In the genomic region with DNA sequence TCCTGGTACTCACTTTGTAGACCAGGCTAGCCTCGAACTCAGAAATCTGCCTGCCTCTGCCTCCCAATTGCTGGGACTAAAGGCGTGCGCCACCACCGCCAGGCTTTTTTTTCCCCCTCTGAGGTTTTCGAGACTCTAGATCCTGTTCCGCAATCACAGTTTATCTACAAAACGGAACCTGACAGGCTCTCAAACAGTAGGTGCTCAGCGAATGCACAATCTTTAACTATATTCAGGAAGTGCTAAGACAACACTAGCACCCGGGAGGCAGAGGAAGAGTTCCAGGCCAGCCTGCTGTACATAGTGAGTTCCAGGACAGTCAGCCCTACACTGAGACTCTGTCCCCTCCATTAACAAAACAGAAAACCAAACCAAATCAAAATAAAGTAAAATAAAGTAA, we compare ENCODE assay signal across 8 mouse cellular contexts. TPM values are rescaled to one million over a fixed set of nuclear protein-coding genes. Genes with fewer than 3 reads are reported as not detected.
DNase-seq lines count a peak whose midpoint lies in the region; TF ChIP-seq lines count a peak whose summit lies in the region.
"Had no signal": no experiment of that assay in that cellular context is flagged by ENCODE, and none has a peak within 500 bp of the region (broad histone marks: within the 10 kb centered on the region; RNA-seq: fewer than 3 reads in every experiment).

No protein-coding gene starts in this region.

- H3K27ac ChIP-seq in embryonic facial prominence, embryonic 10.5 days (replicated peaks), result no peak overlapping the region

- 41% methylated on average over 9 of the region's 9 CpGs for whole genome bisulfite sequencing in lung, adult 2 months
- 80% methylated on average over 9 of the region's 9 CpGs for WGBS in embryonic facial prominence, embryonic 10.5 days

- no peaks in the 10 kb centered on the region for H3K9me3 ChIP-seq in embryonic facial prominence, embryonic 10.5 days

- TF ChIP-seq CTCF in lung, adult 2 months (IDR thresholded peaks at IDR 0.05; ENCODE audit: insufficient read depth, low read length), result no peak

- peaks cover 30% of the 10 kb centered on the region for H3K36me3 ChIP-seq in embryonic facial prominence, embryonic 10.5 days (replicated peaks)

- DNase-seq in lung, adult 2 months, result peak; percentile 12
- DNase-seq in lung, postnatal 25 days (ENCODE audit: low spot score), result no peak
- DNase-seq in embryonic facial prominence, embryonic 10.5 days (ENCODE audit: low spot score), result no peak
- DNase-seq in induced T-regulatory cell, adult 2 months (ENCODE audit: low read depth), result peak; percentile 59
- peak; percentile 68 for DNase-seq in naive thymus-derived CD4-positive, alpha-beta T cell, adult 2 months (ENCODE audit: low read depth)
- no peak for DNase-seq in gastrocnemius, postnatal 25 days
- DNase-seq in cerebellum, adult 11 months, result no peak
- DNase-seq: gastrocnemius, postnatal 14 days had no signal

- peaks cover 17% of the 10 kb centered on the region for H3K27me3 ChIP-seq in embryonic facial prominence, embryonic 10.5 days (replicated peaks; ENCODE audit: low read depth, poor library complexity, severe bottlenecking)

- TF ChIP-seq POLR2A in lung, adult 2 months (IDR thresholded peaks at IDR 0.05; ENCODE audit: borderline replicate concordance, extremely low read depth, low read depth, low read length), result no peak

- H3K4me3 ChIP-seq in lung, adult 2 months (replicated peaks; ENCODE audit: extremely low read depth, low read depth, low read length), result no peak overlapping the region
- peak overlapping the region; percentile 61 for H3K4me3 ChIP-seq in embryonic facial prominence, embryonic 10.5 days

- peaks cover 17% of the 10 kb centered on the region for H3K4me1 ChIP-seq in lung, adult 2 months (ENCODE audit: control insufficient read depth, insufficient read depth, low read length)
- peaks cover 49% of the 10 kb centered on the region for H3K4me1 ChIP-seq in embryonic facial prominence, embryonic 10.5 days

RNA-seq across cellular contexts. Expression of a gene that starts 4.6 kb away (rescaled TPM):
- 61.6 and 80.0 TPM in 2 replicates for polyA plus RNA-seq in lung, adult 2 months (2012; rRNA removed)
- polyA plus RNA-seq in embryonic facial prominence, embryonic 10.5 days (2016; fragmentation: Nextera tagmentation; extraction: Ambion mirVana), result 28.2 and 34.5 TPM in 2 replicates
- total RNA-seq in gastrocnemius, postnatal 25 days (2021), result 10 to 100 TPM; 19.6 to 25.6 TPM

RNA-seq across cellular contexts. Expression of a gene that starts 10.8 kb away (rescaled TPM):
- 46.4 and 53.4 TPM in 2 replicates for polyA plus RNA-seq in lung, adult 2 months (2012; rRNA removed)
- 13.6 and 16.2 TPM in 2 replicates for polyA plus RNA-seq in embryonic facial prominence, embryonic 10.5 days (2016; fragmentation: Nextera tagmentation; extraction: Ambion mirVana)
- total RNA-seq in gastrocnemius, postnatal 25 days (2021), result 10 to 100 TPM; 40.0 to 40.4 TPM

RNA-seq across cellular contexts. Expression of a gene that starts 11.2 kb away (rescaled TPM):
- 112 and 119 TPM in 2 replicates for polyA plus RNA-seq in lung, adult 2 months (2012; rRNA removed)
- 79.2 and 79.8 TPM in 2 replicates for polyA plus RNA-seq in embryonic facial prominence, embryonic 10.5 days (2016; fragmentation: Nextera tagmentation; extraction: Ambion mirVana)
- 10 to 100 TPM; 13.1 to 18.7 TPM for total RNA-seq in gastrocnemius, postnatal 25 days (2021)

RNA-seq across cellular contexts. Expression of a gene that starts 39.5 kb away (rescaled TPM):
- 84.2 and 87.0 TPM in 2 replicates for polyA plus RNA-seq in lung, adult 2 months (2012; rRNA removed)
- polyA plus RNA-seq in embryonic facial prominence, embryonic 10.5 days (2016; fragmentation: Nextera tagmentation; extraction: Ambion mirVana), result 12.4 and 13.9 TPM in 2 replicates
- total RNA-seq in gastrocnemius, postnatal 25 days (2021), result 1 to 10 TPM; 2.4 to 3.4 TPM

RNA-seq across cellular contexts. Expression of a gene that starts 41.8 kb away (rescaled TPM):
- 4.1 and 5.5 TPM in 2 replicates for polyA plus RNA-seq in lung, adult 2 months (2012; rRNA removed)
- polyA plus RNA-seq in embryonic facial prominence, embryonic 10.5 days (2016; fragmentation: Nextera tagmentation; extraction: Ambion mirVana), result 0.20 and 0.69 TPM in 2 replicates
- 1 to 10 TPM; 1.6 to 2.3 TPM for total RNA-seq in gastrocnemius, postnatal 25 days (2021)

Comparison
In these comparisons a context has a peak if more than half of its experiments do, and no peak if none do; other contexts are left out.
1. DNase-seq: peak in lung, adult 2 months (single experiment), induced T-regulatory cell, adult 2 months (single experiment) and naive thymus-derived CD4-positive, alpha-beta T cell, adult 2 months (single experiment); none in lung, postnatal 25 days (single experiment), embryonic facial prominence, embryonic 10.5 days (single experiment), gastrocnemius, postnatal 25 days (single experiment) and cerebellum, adult 11 months (single experiment).